Mouse (Mus musculus): Measurements from ENCODE around the gene Zfp729a.
"Not testable (repeated sequence)": the region's sequence is repeated elsewhere in the genome, so short reads cannot be mapped to it uniquely, and the experiment has no call there.

Zfp729a gene

DNA sequence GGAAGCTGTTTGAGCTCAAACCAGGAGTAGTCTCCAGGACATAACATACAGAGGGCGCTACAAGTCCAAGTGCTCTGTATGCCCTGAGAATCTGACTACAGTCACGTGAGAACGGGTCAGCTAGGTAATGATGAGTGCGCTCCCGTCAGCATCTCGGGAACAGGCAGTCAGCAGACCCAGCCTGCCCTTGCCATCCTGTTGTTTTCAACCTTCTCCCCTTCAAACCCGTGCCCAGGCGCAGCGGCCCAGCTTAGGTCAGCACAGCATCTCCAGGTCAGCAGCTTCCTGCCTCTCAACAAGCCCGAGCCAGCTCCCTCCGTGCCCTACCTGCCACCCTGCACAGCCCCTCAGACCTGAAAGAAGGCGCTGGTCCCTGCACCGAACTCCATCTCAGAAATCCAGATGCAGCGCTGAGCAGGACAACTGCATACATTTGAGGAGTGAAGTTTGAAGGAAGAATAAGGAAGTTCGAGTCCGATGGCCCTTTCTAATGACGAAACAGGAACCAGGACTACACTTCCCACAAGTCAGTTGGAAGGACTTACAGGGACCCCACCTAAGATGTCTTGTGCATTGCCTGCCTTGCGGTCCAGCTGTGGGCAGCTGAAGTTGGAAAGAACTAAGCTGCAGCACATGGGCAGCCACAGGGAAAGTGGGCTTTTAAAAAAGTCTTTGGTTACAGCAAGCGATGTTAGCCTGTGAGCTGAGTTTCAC is at the start of gene Zfp729a, which contains the start of gene Gm49345:
TSS of gene Zfp729a (minus strand) at position 498 of the 714 bp plus-strand sequence.
TSS of gene Gm49345 (minus strand) at position 476 of the 714 bp plus-strand sequence.
- peak; percentile 89 for DNase-seq (ENCODE audit: low read depth, low spot score)

DNA sequence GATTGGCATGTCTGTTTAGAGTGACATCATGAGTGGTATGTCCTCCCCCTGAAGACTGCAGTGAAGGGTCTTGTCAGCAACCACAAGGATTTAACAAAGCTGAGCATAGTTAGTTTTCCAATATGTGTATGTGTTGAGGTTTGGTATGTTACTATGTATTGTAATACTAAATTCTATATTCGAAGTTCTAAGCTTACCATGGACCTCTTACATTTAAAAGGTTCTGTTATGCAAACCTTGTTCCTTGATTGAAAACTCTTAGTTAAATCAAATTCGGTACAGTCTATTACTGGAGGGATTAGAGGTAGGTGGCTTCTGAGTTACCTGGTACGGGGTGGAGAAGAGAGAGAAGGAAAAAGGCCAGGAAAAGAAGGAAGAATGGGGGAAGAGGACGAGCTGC is 49.4 kb upstream of the Zfp729a start, which contains the start of gene Zfp738:
TSS of gene Zfp738 (minus strand) at position 101 of the 400 bp plus-strand sequence.
- no peak for DNase-seq (ENCODE audit: low read depth, low spot score)

DNA sequence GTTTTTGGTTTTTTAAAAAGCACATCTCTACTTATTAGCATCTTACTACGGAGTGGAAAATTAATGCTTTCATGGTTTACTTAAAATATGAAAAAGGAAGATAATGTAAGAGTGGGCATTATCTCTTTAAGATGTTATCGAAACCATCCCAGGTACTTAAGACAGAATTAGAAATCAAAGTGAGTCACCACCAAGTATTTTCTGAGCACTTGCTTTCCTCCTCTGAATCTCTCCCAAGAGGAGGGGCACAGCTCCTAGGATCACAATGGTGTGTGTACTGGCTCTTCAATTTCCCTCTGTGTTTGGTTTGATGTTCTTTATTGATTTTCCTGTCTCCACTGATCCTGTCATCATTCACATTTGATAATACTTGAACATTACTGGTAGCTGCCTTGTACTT is 46.2 kb upstream of the Zfp729a start:
- not testable (repeated sequence) for DNase-seq (ENCODE audit: low read depth, low spot score)

DNA sequence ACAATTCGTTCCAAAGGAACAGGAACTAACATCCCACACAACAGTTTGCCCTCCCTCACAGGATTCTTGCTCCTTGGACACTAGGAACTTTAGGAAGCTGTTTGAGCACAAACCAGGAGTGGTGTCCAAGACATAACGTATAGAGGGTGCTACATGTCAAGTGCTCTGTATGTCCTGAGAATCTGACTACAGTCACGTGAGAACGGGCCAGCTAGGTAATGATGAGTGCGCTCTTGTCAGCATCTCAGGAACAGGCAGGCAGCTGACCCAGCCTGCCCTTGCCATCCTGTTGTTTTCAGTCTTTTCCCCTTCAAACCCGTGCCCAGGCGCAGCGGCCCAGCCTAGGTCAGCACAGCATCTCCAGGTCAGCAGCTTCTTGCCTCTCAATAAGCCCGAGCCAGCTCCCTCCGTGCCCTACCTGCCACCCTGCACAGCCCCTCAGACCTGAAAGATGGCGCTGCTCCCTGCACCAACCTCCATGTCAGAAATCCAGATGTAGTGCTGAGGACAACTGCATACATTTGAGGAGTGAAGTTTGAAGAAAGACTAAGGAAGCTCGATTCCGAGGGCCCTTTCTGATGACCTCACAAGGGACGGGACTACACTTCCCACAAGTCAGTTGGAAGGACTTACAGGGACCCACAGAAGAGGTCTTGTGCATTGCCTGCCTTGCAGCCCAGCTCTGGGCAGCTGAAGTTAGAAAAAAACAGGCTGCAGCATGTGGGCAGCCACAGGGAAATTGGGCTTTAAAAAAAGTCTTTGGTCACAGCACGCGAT is 45.6 kb upstream of the Zfp729a start:
- DNase-seq (ENCODE audit: low read depth, low spot score): peak; percentile 94

DNA sequence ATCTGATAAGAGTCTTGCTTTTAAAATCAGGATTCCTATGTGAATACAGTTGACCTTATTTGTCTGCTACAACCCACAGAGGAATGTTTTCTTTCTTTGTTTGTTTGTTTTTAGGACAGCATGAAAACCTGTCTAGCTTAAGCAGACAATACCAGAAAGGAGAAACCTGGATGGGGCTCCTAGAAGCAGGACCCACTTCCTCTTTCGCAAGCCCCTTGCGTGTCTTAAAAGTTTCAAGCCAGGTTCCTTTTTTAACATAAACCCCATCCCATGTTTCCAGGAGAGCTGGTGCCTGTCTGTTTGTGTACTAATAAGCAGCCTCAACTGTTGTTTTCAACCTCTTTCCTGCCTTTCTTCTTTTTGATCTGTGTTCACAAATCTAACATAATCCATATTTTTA is 37.3 kb upstream of the Zfp729a start:
- DNase-seq (ENCODE audit: low read depth, low spot score): no peak

DNA sequence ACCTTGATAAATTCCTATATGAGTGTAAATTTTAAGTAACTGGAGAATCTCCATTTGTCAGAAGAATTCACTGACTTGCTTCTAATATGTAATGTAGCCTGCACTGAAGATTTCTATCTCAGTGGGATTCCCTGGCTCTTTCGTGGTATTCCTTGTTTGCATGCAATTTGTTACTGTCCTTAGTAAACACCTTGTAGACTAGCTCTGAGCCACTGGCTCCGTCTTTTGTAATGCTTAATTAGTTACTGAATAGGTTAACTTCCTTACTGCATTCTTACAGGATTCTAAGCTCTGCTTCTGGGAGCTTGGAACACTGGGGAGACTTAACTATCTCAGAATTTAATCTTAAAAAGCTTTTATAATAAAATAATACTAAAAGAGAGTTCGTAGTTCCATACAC is 14.9 kb upstream of the Zfp729a start:
- DNase-seq (ENCODE audit: low read depth, low spot score): peak; percentile 71

DNA sequence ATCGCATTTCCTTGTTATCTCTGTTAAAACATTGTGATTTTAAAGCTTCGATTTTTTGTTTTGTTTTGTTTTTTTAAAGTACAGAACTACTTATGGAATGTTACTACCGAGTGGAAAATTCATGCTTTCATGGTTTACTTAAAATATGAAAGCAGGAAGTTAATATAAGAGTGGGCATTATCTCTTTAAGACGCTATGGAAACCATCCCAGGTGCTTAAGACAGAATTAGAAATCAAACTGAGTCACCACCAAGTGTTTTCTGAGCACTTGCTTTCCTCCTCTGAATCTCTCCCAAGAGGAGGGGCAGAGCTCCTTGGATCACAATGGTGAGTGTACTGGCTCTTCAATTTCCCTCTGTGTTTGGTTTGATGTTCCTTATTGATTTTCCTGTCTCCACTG is 27.5 kb downstream of the Zfp729a start:
- peak; percentile 8 for DNase-seq (ENCODE audit: low read depth, low spot score)

DNA sequence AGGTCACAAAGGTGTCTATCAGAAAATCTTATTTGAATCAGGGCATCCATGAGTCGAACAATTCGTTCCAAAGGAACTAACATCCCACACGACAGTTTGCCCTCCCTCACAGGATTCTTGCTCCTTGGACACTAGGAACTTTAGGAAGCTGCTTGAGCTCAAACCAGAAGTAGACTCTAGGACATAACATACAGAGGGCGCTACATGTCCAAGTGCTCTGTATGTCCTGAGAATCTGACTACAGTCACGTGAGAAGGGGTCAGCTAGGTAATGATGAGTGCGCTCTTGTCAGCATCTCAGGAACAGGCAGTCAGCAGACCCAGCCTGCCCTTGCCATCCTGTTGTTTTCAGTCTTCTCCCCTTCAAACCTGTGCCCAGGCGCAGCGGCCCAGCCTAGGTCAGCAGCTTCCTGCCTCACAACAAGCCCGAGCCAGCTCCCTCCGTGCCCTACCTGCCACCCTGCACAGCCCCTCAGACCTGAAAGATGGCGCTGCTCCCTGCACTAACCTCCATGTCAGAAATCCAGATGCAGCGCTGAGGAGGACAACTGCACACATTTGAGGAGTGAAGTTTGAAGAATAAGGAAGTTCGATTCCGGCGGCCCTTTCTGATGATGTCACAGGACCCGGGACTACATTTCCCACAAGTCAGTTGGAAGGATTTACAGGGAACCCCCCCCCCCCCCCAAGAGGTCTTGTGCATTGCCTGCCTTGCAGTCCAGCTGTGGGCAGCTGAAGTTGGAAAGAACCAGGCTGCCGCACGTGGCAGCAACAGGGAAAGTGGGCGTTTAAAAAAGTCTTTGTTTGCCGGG is 28.3 kb downstream of the Zfp729a start, which contains the start of gene Zfp729b:
TSS of gene Zfp729b (minus strand) at position 642 of the 811 bp plus-strand sequence.
- DNase-seq (ENCODE audit: low read depth, low spot score): peak; percentile 90

DNA sequence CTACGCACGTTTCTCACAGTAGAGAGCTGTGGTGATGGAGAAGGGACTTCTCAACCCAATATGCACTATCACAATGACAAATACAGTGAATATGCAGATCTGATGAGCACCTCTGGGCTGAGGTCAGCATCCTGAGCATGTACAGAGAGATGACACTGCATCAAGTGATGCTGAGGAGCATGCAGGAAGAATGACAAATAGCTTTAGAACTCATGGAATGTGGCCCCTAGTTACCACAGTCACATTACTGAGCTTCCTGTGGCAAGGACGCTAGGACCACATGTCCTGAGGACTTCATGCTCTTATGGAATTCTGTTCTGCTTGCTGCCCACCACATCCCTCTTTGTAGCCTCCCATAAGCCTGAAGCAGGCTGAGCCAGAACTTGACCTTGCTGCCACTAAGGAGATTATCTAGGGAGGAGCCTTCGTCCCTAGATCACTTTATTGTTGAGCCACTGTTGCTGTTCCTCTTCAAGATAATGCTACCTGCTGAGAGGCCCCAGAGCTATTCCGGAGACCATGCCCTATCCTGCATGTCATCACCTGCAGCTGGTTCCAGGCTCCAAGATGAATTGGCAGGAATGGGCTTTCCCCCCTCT is 64.9 kb downstream of the Zfp729a start:
- peak; percentile 63 for DNase-seq (ENCODE audit: low read depth, low spot score)

Measured in ZHBTc4 (cell line).